Mouse (Mus musculus) liver, adult 2 months (tissue): ENCODE results near the gene Pex12. TPM values are rescaled to one million over a fixed set of nuclear protein-coding genes. Genes with fewer than 3 reads are reported as not detected.

ENCODE experiments used
- DNase-seq: peaks from one replicate; pipeline ENCODE4 v3.0.0-alpha.2; 2011; ENCODE audit warnings: low read depth, low spot score; ENCODE audit errors: extremely low read depth
- H3K27ac ChIP-seq: fragments of 200-500 bp; replicated peaks from 2 replicates; pipeline ENCODE4 v1.5.1; 2012; ENCODE audit warnings: low read depth, mild to moderate bottlenecking, control low read depth, inconsistent platforms, low read length; ENCODE audit not compliant: insufficient read depth
- H3K27me3 ChIP-seq: fragments of 200-500 bp; 2 replicates; pipeline ENCODE4 v1.6.1; 2012; ENCODE audit warnings: mild to moderate bottlenecking, moderate library complexity, low read length, inconsistent platforms; ENCODE audit not compliant: control insufficient read depth, insufficient read depth
- H3K36me3 ChIP-seq: fragments of 200-500 bp; 2 replicates; pipeline ENCODE4 v1.6.1; 2012; ENCODE audit warnings: low read length, inconsistent platforms; ENCODE audit not compliant: control insufficient read depth, insufficient read depth
- H3K4me1 ChIP-seq: fragments of 200-500 bp; 2 replicates; pipeline ENCODE4 v1.6.1; 2011; ENCODE audit warnings: low read length; ENCODE audit not compliant: control insufficient read depth, insufficient read depth
- H3K4me3 ChIP-seq: fragments of 200-500 bp; 2 replicates; pipeline ENCODE4 v1.5.1; 2011; ENCODE audit warnings: low read depth, mild to moderate bottlenecking, control low read depth, low read length, moderate library complexity; ENCODE audit not compliant: insufficient read depth
- H3K79me2 ChIP-seq: fragments of 200-500 bp; 2 replicates; pipeline ENCODE4 v1.6.1; 2012; ENCODE audit warnings: inconsistent platforms, mild to moderate bottlenecking, low read length, moderate library complexity; ENCODE audit not compliant: control insufficient read depth, insufficient read depth
- H3K9ac ChIP-seq: fragments of 200-500 bp; 2 replicates; pipeline ENCODE4 v1.6.1; 2012; ENCODE audit warnings: low read depth, mild to moderate bottlenecking, control low read depth, inconsistent platforms, low read length
- CTCF ChIP-seq: fragments of 200-500 bp; IDR thresholded peaks from 2 replicates; pipeline ENCODE4 v1.5.1; 2011; ENCODE audit warnings: low read depth, low read length, control low read depth
- POLR2A ChIP-seq: fragments of 200-500 bp; IDR thresholded peaks from 2 replicates; pipeline ENCODE4 v1.6.1; 2011; ENCODE audit warnings: low read length, control low read depth; ENCODE audit not compliant: insufficient read depth; ENCODE audit errors: extremely low read depth
- WGBS: fragments of 180-500 bp; shearing (Covaris S2); methylation state at CpG from one replicate; pipeline ENCODE4 v1.1.7; 2018; 5-methylcytosine and 5-hydroxymethylcytosine counted together
- polyA plus RNA-seq: library from polyadenylated mRNA; depleted of rRNA; stranded (reverse); fragments of >200 nt; gene quantifications from 2 replicates; pipeline ENCODE4 v1.2.3, GENCODE M21; 2012
- total RNA-seq: library from RNA; depleted of rRNA; stranded (reverse); fragments of >200 nt; gene quantifications from 2 replicates; pipeline ENCODE4 v1.2.3, GENCODE M21; 2014

The Pex12 gene
- total and polyA plus RNA-seq, 2 experiments = 4.3 to 7.9 TPM

DNA sequence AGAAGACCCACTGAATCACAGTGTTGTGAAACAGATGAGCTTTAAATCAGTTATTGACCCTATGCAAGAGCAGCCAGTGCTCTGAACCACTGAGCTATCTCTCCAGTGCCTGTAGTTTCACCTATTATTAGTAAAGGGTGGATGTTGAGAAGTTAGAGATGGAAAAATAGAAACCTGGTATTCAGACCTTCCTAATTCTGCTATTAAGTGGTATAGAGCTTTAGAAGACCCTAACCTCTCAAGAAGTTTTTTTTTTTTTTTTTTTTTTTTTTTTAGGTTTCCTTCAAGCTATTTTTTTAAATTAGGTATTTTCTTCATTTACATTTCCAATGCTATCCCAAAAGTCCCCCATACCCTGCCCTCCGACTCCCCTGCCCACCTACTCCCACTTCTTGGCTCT, 9.2 kb downstream of the Pex12 start:
- DNase-seq = no peak
- Histone ChIP-seq H3K36me3 (peaks cover 13% of the 10 kb centered on the region), H3K9ac (no peak overlapping the region), H3K4me3 (no peak overlapping the region), H3K79me2 (peaks cover 2% of the 10 kb centered on the region; the same call in 1 of the 2 replicates), H3K27me3 (no peaks in the 10 kb centered on the region), H3K4me1 (peaks cover 1% of the 10 kb centered on the region), H3K27ac (no peak overlapping the region)
- TF ChIP-seq POLR2A (no peak), CTCF (no peak)
- 97% methylated on average over 1 of the region's 1 CpGs for WGBS

DNA sequence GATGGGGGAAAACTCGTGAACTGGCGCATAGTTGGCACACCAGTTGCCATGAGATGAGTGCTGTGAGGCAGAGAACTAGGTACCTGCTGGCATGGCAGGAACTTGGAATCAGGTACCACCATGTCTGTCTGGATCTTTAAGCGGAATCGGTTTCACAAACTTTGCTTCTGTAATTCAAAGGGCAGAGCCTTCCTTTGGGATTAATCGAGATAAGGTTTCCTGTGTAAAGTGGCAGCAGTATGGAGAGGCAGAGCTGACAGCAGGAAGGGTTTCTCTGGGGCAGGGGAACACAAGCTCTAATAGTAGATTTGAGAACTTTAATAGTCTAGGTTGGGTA, 10.2 kb downstream of the Pex12 start:
- WGBS = 1% methylated on average over 5 of the region's 5 CpGs
- peaks cover 12% of the 10 kb centered on the region for H3K36me3 ChIP-seq

DNA sequence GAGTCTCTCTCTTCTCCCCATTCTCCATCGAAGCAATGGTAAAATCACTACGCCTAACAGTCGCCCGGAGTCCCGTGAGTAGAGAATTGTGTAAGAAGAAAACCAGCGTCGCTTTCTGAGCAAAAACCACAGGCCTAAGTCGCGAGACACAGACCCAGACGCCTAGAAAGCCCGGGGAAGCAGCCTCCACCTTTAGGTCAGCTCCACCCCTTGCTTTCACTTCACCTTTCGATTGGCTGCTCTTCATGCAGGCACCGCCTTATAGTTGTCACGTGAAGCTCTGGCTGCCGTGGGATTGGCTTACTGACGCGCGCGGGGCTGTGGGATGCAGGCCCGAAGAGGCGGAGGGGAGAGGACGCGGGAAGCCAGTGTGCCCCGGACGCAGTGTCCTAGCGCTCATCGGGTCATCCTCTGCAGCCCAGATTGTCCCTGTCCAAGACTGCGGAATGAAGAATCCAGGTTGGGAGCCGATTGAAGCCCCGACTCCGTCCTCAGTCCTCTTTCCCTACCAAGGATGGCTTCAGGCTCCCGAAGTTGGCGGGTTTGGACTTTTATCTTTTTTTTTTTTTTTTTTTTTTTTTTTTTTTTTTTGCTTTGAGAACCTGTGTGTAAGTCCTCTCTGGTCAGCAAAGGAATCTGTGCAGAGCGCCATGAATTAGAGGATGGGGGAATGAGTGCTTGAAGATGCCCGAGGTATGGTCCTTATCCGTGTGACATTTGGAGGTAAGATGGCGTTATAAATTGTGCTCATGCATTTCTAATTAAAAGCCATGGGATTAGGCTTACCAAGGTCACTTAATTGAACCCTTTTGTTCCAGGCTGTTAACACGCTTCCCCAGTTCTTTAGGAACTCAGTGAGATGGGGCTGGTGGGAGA, 10.8 kb downstream of the Pex12 start:
- no peaks in the 10 kb centered on the region; the same call in none of the 2 replicates for H3K4me1 ChIP-seq
- peak; percentile 93 for DNase-seq

More for the DNA sequence above, 10.2 kb downstream of the Pex12 start:
- Histone ChIP-seq H3K79me2 (peaks cover 2% of the 10 kb centered on the region; the same call in 1 of the 2 replicates), H3K27me3 (no peaks in the 10 kb centered on the region), H3K27ac (no peak overlapping the region), H3K9ac (peak overlapping the region; percentile 60), H3K4me3 (peak overlapping the region; percentile 63), H3K4me1 (no peaks in the 10 kb centered on the region; the same call in none of the 2 replicates)
- TF ChIP-seq POLR2A (no peak), CTCF (no peak)
- no peak for DNase-seq

DNA sequence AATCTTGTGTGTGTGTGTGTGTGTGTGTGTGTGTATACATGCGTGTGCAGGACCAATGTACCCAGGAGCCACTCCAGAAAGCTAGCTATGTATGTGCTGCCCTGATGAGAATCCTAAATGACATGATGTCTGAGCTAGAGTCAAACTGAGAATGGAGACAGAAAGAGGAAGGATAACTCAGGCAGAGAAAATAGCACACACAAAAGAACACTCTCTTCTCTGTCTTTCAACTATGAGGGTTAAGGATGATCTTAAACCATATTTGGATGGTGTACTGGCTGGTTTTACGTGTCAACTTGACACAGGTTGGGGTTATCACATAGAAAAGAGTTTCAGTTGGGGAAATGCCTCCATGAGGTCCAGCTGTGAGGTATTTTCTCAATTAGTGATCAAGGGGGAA, 12.8 kb downstream of the Pex12 start:
- no peak for TF ChIP-seq CTCF
- TF ChIP-seq POLR2A = no peak
- no peak overlapping the region for H3K9ac ChIP-seq
- DNase-seq = no peak
- WGBS = 92% methylated on average over 2 of the region's 2 CpGs
- peaks cover 2% of the 10 kb centered on the region; the same call in 1 of the 2 replicates for H3K79me2 ChIP-seq
- H3K36me3 ChIP-seq = no peaks in the 10 kb centered on the region
- no peaks in the 10 kb centered on the region; the same call in none of the 2 replicates for H3K4me1 ChIP-seq
- H3K4me3 ChIP-seq = no peak overlapping the region
- no peaks in the 10 kb centered on the region for H3K27me3 ChIP-seq
- no peak overlapping the region for H3K27ac ChIP-seq

More for the DNA sequence above, 10.8 kb downstream of the Pex12 start:
- Histone ChIP-seq H3K36me3 (peaks cover 10% of the 10 kb centered on the region), H3K9ac (peak overlapping the region; percentile 69), H3K79me2 (peaks cover 2% of the 10 kb centered on the region; the same call in 1 of the 2 replicates), H3K4me3 (peak overlapping the region; percentile 63), H3K27me3 (no peaks in the 10 kb centered on the region), H3K27ac (no peak overlapping the region; the same call in 1 of the 2 replicates)
- peak; percentile 68 for TF ChIP-seq POLR2A
- TF ChIP-seq CTCF = no peak
- 1% methylated on average over 38 of the region's 38 CpGs for WGBS

DNA sequence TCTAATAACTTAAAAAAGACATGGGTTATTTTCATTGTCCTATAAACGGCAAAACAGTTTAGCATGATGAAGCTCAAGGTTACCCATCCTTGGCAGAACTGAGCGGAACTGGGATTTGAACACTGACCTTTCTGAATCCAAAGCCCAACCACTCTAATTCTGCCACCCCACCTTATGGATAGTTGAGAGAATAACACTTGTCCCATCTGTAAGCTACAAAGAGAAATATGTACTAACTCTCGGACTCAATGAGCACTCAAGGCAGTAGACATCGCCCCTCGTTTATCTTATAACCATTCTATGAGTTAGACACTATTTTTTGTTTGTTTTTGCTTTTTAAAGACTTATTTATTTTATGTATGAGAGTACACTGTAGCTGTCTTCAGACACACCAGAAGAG, 13.3 kb downstream of the Pex12 start:
- Histone ChIP-seq H3K27me3 (no peaks in the 10 kb centered on the region), H3K4me3 (no peak overlapping the region), H3K9ac (no peak overlapping the region), H3K27ac (no peak overlapping the region), H3K4me1 (no peaks in the 10 kb centered on the region; the same call in none of the 2 replicates), H3K36me3 (no peaks in the 10 kb centered on the region), H3K79me2 (peaks cover 2% of the 10 kb centered on the region; the same call in 1 of the 2 replicates)
- TF ChIP-seq POLR2A = no peak
- no peak for TF ChIP-seq CTCF
- 95% methylated on average over 5 of the region's 5 CpGs for WGBS
- DNase-seq = no peak

DNA sequence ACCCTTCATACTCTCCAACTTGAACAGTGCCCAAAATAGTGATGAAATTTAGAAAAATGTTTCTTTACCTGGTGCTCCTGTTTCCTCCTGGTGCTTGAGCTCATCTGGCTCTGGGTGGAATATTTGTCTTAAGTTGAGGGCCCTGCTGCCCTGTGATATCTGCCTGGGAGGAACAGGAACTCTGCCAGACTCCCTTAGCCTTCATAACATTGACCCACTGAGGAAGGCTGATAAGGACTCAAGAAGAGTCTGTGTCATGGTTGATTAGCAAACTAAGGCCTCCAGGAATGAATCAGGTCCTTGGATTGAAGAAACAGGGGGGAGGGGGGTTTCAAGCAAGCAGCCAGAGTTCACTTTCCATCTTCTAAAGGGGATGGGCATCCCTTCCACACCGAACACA, 15.8 kb downstream of the Pex12 start, which contains the start of gene Slfn14:
Slfn14 (minus strand) TSS at position 161 of the 400 bp plus-strand sequence.
- no peaks in the 10 kb centered on the region for H3K79me2 ChIP-seq
- no peak within 1 kb of the TSS for H3K27ac ChIP-seq
- no peaks in the 10 kb centered on the region for H3K36me3 ChIP-seq
- DNase-seq = no peak
- H3K9ac ChIP-seq = no peak within 1 kb of the TSS
- TF ChIP-seq POLR2A (no peak), CTCF (no peak)
- H3K4me3 ChIP-seq = no peak within 1 kb of the TSS
- H3K27me3 ChIP-seq = no peaks in the 10 kb centered on the region
- WGBS = 79% methylated on average over 1 of the region's 1 CpGs
- H3K4me1 ChIP-seq = no peaks in the 10 kb centered on the region
